Mouse (Mus musculus): Measurements from ENCODE around the gene Tdrd7. TPM values are rescaled to one million over a fixed set of nuclear protein-coding genes. Genes with fewer than 3 reads are reported as not detected.
A peak's percentile ranks its signal among the peaks of the same experiment; 100 is the strongest.

Tdrd7 gene
- polyA plus RNA-seq, 1 experiment from 2014 or later = 22.3 TPM

- H3K9me3 ChIP-seq (replicated peaks) = no peaks in the 10 kb centered on the region
- 72% methylated on average over 4 of the region's 4 CpGs for WGBS
- H3K4me3 ChIP-seq = no peak overlapping the region
- no peaks in the 10 kb centered on the region for H3K27me3 ChIP-seq (replicated peaks)
- no peak overlapping the region for H3K4me2 ChIP-seq
- no peak overlapping the region for H3K9ac ChIP-seq
- ATAC-seq (ENCODE audit: insufficient number of reproducible peaks, low FRiP score) = no peak
- H3K27ac ChIP-seq (ENCODE audit: poor library complexity, severe bottlenecking) = no peak overlapping the region
- H3K36me3 ChIP-seq = no peaks in the 10 kb centered on the region
- no peaks in the 10 kb centered on the region; the same call in 1 of the 2 replicates for H3K4me1 ChIP-seq (replicated peaks)
These were observed 9.9 kb upstream of the Tdrd7 start for GRCm38 (mm10) chr4:45955235-45955634.

GRCm38 (mm10) chr4:45956131-45956530 is 9.0 kb upstream of the Tdrd7 start:
- no peak for ATAC-seq (ENCODE audit: insufficient number of reproducible peaks, low FRiP score)
- 93% methylated on average over 8 of the region's 8 CpGs for WGBS
- Histone ChIP-seq H3K4me1 (replicated peaks) (no peaks in the 10 kb centered on the region), H3K27me3 (replicated peaks) (no peaks in the 10 kb centered on the region), H3K36me3 (no peaks in the 10 kb centered on the region), H3K4me2 (no peak overlapping the region), H3K27ac (ENCODE audit: poor library complexity, severe bottlenecking) (no peak overlapping the region), H3K4me3 (no peak overlapping the region), H3K9ac (no peak overlapping the region), H3K9me3 (replicated peaks) (no peaks in the 10 kb centered on the region)

GRCm38 (mm10) chr4:45956706-45957105 is 8.4 kb upstream of the Tdrd7 start:
- Histone ChIP-seq H3K9ac (no peak overlapping the region), H3K9me3 (replicated peaks) (no peaks in the 10 kb centered on the region), H3K27ac (ENCODE audit: poor library complexity, severe bottlenecking) (no peak overlapping the region), H3K4me3 (no peak overlapping the region), H3K36me3 (no peaks in the 10 kb centered on the region), H3K4me1 (replicated peaks) (no peaks in the 10 kb centered on the region), H3K4me2 (no peak overlapping the region), H3K27me3 (replicated peaks) (no peaks in the 10 kb centered on the region)
- WGBS = 88% methylated on average over 4 of the region's 4 CpGs
- no peak for ATAC-seq (ENCODE audit: insufficient number of reproducible peaks, low FRiP score)

GRCm38 (mm10) chr4:45965737-45966447 is 758 bp downstream of the Tdrd7 start:
- H3K27ac ChIP-seq (ENCODE audit: poor library complexity, severe bottlenecking) = peak overlapping the region; percentile 52
- peak overlapping the region; percentile 33 for H3K4me3 ChIP-seq
- no peaks in the 10 kb centered on the region for H3K9me3 ChIP-seq (replicated peaks)
- H3K27me3 ChIP-seq (replicated peaks) = no peaks in the 10 kb centered on the region
- H3K36me3 ChIP-seq = no peaks in the 10 kb centered on the region
- peak overlapping the region; percentile 53 for H3K9ac ChIP-seq
- peaks cover 44% of the 10 kb centered on the region for H3K4me1 ChIP-seq (replicated peaks)
- WGBS = 9% methylated on average over 13 of the region's 13 CpGs
- H3K4me2 ChIP-seq = peak overlapping the region; percentile 66
- no peak for ATAC-seq (ENCODE audit: insufficient number of reproducible peaks, low FRiP score)

GRCm38 (mm10) chr4:45966716-45967115 is 1.6 kb downstream of the Tdrd7 start:
- no peak for ATAC-seq (ENCODE audit: insufficient number of reproducible peaks, low FRiP score)
- Histone ChIP-seq H3K4me1 (replicated peaks) (peaks cover 47% of the 10 kb centered on the region), H3K9ac (no peak overlapping the region; the same call in 1 of the 2 replicates), H3K4me3 (peak overlapping the region; percentile 2; the same call in 1 of the 2 replicates), H3K27me3 (replicated peaks) (no peaks in the 10 kb centered on the region), H3K4me2 (peak overlapping the region; percentile 51), H3K9me3 (replicated peaks) (no peaks in the 10 kb centered on the region), H3K36me3 (no peaks in the 10 kb centered on the region), H3K27ac (ENCODE audit: poor library complexity, severe bottlenecking) (peak overlapping the region; percentile 65)
- WGBS = 8% methylated on average over 6 of the region's 6 CpGs

- Histone ChIP-seq H3K4me2 (no peak overlapping the region), H3K4me3 (no peak overlapping the region), H3K4me1 (replicated peaks) (peaks cover 47% of the 10 kb centered on the region), H3K9me3 (replicated peaks) (no peaks in the 10 kb centered on the region), H3K36me3 (no peaks in the 10 kb centered on the region), H3K9ac (no peak overlapping the region), H3K27ac (ENCODE audit: poor library complexity, severe bottlenecking) (no peak overlapping the region), H3K27me3 (replicated peaks) (no peaks in the 10 kb centered on the region)
- 47% methylated on average over 9 of the region's 9 CpGs for WGBS
- no peak for ATAC-seq (ENCODE audit: insufficient number of reproducible peaks, low FRiP score)
These were observed 2.6 kb downstream of the Tdrd7 start for GRCm38 (mm10) chr4:45967479-45968341.

GRCm38 (mm10) chr4:45969051-45969450 is 3.9 kb downstream of the Tdrd7 start:
- Histone ChIP-seq H3K4me1 (replicated peaks) (peaks cover 55% of the 10 kb centered on the region), H3K9me3 (replicated peaks) (no peaks in the 10 kb centered on the region), H3K4me2 (no peak overlapping the region), H3K27me3 (replicated peaks) (no peaks in the 10 kb centered on the region), H3K36me3 (no peaks in the 10 kb centered on the region), H3K9ac (no peak overlapping the region), H3K4me3 (no peak overlapping the region), H3K27ac (ENCODE audit: poor library complexity, severe bottlenecking) (no peak overlapping the region)
- ATAC-seq (ENCODE audit: insufficient number of reproducible peaks, low FRiP score) = no peak
- 64% methylated on average over 2 of the region's 2 CpGs for WGBS

GRCm38 (mm10) chr4:45970048-45970560 is 5.0 kb downstream of the Tdrd7 start:
- WGBS = 57% methylated on average over 7 of the region's 7 CpGs
- H3K9ac ChIP-seq = no peak overlapping the region
- peaks cover 50% of the 10 kb centered on the region for H3K4me1 ChIP-seq (replicated peaks)
- H3K9me3 ChIP-seq (replicated peaks) = no peaks in the 10 kb centered on the region
- H3K4me3 ChIP-seq = no peak overlapping the region
- no peaks in the 10 kb centered on the region for H3K27me3 ChIP-seq (replicated peaks)
- H3K4me2 ChIP-seq = no peak overlapping the region
- no peak for ATAC-seq (ENCODE audit: insufficient number of reproducible peaks, low FRiP score)
- no peaks in the 10 kb centered on the region for H3K36me3 ChIP-seq
- no peak overlapping the region for H3K27ac ChIP-seq (ENCODE audit: poor library complexity, severe bottlenecking)

GRCm38 (mm10) chr4:45971806-45972447 is 6.8 kb downstream of the Tdrd7 start:
- Histone ChIP-seq H3K36me3 (no peaks in the 10 kb centered on the region), H3K4me2 (peak overlapping the region; percentile 71), H3K9me3 (replicated peaks) (no peaks in the 10 kb centered on the region), H3K4me3 (peak overlapping the region; percentile 94), H3K4me1 (replicated peaks) (peaks cover 34% of the 10 kb centered on the region), H3K27me3 (replicated peaks) (no peaks in the 10 kb centered on the region), H3K27ac (ENCODE audit: poor library complexity, severe bottlenecking) (peak overlapping the region; percentile 30; the same call in 1 of the 2 replicates), H3K9ac (peak overlapping the region; percentile 87)
- 3% methylated on average over 51 of the region's 51 CpGs for WGBS
- peak; percentile 99 for ATAC-seq (ENCODE audit: insufficient number of reproducible peaks, low FRiP score)

GRCm38 (mm10) chr4:45972448-45972854 is 7.3 kb downstream of the Tdrd7 start:
- Histone ChIP-seq H3K36me3 (no peaks in the 10 kb centered on the region), H3K27me3 (replicated peaks) (no peaks in the 10 kb centered on the region), H3K4me3 (peak overlapping the region; percentile 94), H3K9ac (peak overlapping the region; percentile 87), H3K4me1 (replicated peaks) (peaks cover 29% of the 10 kb centered on the region), H3K27ac (ENCODE audit: poor library complexity, severe bottlenecking) (peak overlapping the region; percentile 30; the same call in 1 of the 2 replicates), H3K9me3 (replicated peaks) (no peaks in the 10 kb centered on the region), H3K4me2 (peak overlapping the region; percentile 71)
- ATAC-seq (ENCODE audit: insufficient number of reproducible peaks, low FRiP score) = peak; percentile 80
- WGBS = under 1% methylated on average over 49 of the region's 53 CpGs

- Histone ChIP-seq H3K27me3 (replicated peaks) (no peaks in the 10 kb centered on the region), H3K4me3 (peak overlapping the region; percentile 94), H3K9me3 (replicated peaks) (no peaks in the 10 kb centered on the region), H3K9ac (peak overlapping the region; percentile 87), H3K4me1 (replicated peaks) (peaks cover 24% of the 10 kb centered on the region), H3K4me2 (peak overlapping the region; percentile 71), H3K36me3 (no peaks in the 10 kb centered on the region), H3K27ac (ENCODE audit: poor library complexity, severe bottlenecking) (no peak overlapping the region)
- WGBS = 29% methylated on average over 9 of the region's 9 CpGs
- ATAC-seq (ENCODE audit: insufficient number of reproducible peaks, low FRiP score) = no peak
These were observed 7.8 kb downstream of the Tdrd7 start for GRCm38 (mm10) chr4:45972951-45973350.

Measured in heart, embryonic 12.5 days (tissue).